Mouse (Mus musculus) E14TG2a.4 (cell line): ENCODE measurements around the gene Tbx5.

Experiments
- H3K27me3 ChIP-seq: 2 replicates; pipeline ENCODE4 v1.6.1; 2014; ENCODE audit warnings: low read length, control low read depth; ENCODE audit not compliant: insufficient read depth
- H3K36me3 ChIP-seq: 2 replicates; pipeline ENCODE4 v1.6.1; 2014; ENCODE audit warnings: low read length, control low read depth; ENCODE audit not compliant: insufficient read depth
- H3K4me1 ChIP-seq: replicated peaks from 2 replicates; pipeline ENCODE4 v1.6.1; 2014; ENCODE audit warnings: low read depth, low read length, control low read depth
- H3K4me3 ChIP-seq: replicated peaks from 2 replicates; pipeline ENCODE4 v1.5.1; 2014; ENCODE audit warnings: mild to moderate bottlenecking, low read length
- H3K9me3 ChIP-seq: 2 replicates; pipeline ENCODE4 v1.6.1; 2014; ENCODE audit warnings: low read length, control low read depth
- CTCF ChIP-seq: conservative IDR thresholded peaks from 2 replicates; pipeline ENCODE4 v1.5.1; 2014; ENCODE audit warnings: low read length
- NANOG ChIP-seq: IDR thresholded peaks from 2 replicates; pipeline ENCODE4 v1.6.1; 2014; ENCODE audit warnings: borderline replicate concordance, low read length, mixed read lengths
- POU5F1 ChIP-seq: IDR thresholded peaks from 2 replicates; pipeline ENCODE4 v1.6.1; 2014; ENCODE audit warnings: low read length, borderline replicate concordance

Tbx5 gene

DNA sequence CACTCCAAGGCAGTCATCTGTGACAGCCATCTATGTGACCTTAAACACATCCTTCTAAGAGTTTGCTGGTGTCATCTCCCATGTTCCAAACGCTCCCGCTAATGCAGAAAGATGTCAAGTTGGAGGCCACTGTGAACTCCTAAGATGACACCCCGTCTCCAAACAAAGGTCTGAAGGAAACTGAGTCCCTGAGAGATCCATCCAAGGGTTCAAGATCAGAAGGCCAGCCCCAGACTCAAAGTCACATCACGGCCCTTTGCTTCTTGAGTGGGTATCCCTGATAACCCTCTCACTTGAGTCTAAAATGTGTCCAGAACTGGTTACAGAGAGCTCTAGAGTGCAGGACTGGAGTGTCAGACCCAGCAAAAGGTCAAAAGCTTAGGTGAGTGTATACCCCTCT lies 34.2 kb upstream of the Tbx5 start:
- Histone ChIP-seq H3K27me3 (peaks cover 99% of the 10 kb centered on the region), H3K9me3 (no peaks in the 10 kb centered on the region), H3K4me1 (peaks cover 36% of the 10 kb centered on the region), H3K4me3 (no peak overlapping the region), H3K36me3 (no peaks in the 10 kb centered on the region)
- TF ChIP-seq NANOG (no peak), CTCF (no peak), POU5F1 (no peak)

DNA sequence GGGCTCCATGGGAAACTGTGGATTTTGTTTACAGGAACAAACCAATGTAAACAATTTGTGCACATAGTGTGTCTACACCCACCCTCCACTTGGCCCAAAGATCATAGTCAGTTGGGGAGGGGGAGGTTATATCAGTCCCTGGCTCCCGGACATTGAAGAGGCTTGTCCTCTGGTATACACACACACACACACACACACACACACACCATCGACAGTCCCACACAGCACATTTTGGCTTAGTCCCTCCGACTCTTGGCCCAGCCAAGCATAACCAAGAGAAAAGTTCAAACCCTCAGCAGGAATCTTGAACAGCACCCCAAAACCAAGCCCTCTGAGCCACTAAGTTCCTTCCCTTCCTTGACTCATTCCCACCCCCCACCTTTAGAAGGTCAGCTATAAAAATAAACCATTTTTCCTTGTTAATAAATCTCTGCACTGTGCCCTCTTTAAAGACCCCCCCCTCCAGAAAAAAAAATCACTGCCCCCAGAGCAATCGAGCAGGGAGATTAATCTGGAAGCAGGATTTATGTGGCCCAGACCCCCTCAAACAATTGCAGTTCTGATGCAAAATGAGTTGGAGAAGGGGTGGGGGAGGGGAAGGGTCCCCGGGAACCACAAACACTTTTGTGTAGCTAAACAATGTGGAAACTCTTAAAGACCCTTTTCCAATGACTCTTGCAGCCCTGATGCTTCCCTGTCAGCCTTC lies 33.6 kb upstream of the Tbx5 start:
- Histone ChIP-seq H3K4me3 (no peak overlapping the region), H3K27me3 (peaks cover 99% of the 10 kb centered on the region), H3K36me3 (no peaks in the 10 kb centered on the region), H3K9me3 (no peaks in the 10 kb centered on the region), H3K4me1 (peaks cover 42% of the 10 kb centered on the region)
- TF ChIP-seq NANOG (no peak), POU5F1 (no peak), CTCF (no peak)

DNA sequence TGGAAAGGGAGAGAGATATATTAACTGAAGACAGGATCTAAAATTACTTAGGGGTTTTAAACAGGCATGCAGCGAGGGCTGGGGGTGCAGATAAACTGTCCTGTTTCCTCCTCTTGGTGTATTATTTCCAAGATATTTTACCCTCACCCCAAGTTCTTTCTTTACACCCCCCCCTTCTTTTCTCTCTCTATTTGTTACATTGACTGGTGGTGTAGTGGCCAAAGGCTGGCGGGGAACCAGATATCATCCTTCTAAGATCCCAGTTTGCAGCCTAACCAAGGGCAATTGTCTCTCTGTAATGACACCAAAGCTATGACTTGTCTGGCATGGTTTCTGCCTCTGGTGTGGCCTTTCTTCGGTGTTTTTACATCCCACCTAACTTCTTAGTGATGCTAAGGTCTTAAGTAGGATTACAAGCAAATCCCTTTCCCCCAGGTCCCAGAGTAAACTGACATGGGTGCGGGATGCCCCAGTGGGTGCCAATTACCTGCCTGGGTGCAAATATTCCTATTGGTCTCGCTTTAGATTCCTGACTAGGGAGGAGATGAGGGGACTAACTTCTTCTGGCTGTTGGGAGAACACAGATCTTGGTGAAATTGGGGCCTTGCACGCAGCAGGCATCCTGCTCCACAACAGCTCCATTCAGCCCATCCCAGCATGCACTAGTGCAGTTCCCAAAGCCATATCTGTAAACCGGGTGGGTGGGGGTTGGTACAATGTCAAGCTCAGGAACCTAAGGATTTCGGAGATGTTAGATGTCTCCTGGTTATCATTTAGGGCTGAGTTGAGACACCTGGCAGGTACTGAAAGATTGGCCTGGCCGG lies 32.8 kb upstream of the Tbx5 start:
- H3K27me3 ChIP-seq: peaks cover 99% of the 10 kb centered on the region
- TF ChIP-seq CTCF (no peak), POU5F1 (no peak), NANOG (no peak)
- H3K36me3 ChIP-seq: no peaks in the 10 kb centered on the region
- no peaks in the 10 kb centered on the region for H3K9me3 ChIP-seq
- peaks cover 50% of the 10 kb centered on the region for H3K4me1 ChIP-seq
- H3K4me3 ChIP-seq: 0 out of 2 replicates have a peak overlapping the region, but pooled peaks have one; percentile 32

DNA sequence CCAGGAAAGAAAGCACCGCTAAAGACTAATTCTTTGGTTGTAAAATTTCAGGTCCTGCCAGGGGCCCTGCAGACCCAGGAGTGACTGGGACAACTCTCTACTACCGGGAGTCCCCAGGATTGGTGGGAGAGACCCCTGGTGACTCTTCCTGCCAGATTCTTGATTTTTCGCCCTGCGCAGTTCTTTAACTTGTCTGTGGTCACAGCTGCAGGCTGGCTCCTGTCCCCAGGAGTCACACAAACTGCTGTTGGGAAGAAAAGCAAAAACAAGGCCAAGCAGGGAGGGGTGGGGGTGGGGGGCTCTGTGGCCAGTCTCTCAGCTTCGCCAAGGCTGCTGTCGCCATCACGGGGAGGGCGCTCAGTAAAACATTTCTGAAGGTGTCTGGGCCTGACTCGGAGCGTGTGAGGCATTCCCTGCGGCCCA lies 32.2 kb upstream of the Tbx5 start:
- Histone ChIP-seq H3K36me3 (no peaks in the 10 kb centered on the region), H3K4me3 (peak overlapping the region; percentile 32; the same call in 1 of the 2 replicates), H3K9me3 (no peaks in the 10 kb centered on the region), H3K27me3 (peaks cover 99% of the 10 kb centered on the region), H3K4me1 (peaks cover 53% of the 10 kb centered on the region)
- no peak for TF ChIP-seq NANOG

DNA sequence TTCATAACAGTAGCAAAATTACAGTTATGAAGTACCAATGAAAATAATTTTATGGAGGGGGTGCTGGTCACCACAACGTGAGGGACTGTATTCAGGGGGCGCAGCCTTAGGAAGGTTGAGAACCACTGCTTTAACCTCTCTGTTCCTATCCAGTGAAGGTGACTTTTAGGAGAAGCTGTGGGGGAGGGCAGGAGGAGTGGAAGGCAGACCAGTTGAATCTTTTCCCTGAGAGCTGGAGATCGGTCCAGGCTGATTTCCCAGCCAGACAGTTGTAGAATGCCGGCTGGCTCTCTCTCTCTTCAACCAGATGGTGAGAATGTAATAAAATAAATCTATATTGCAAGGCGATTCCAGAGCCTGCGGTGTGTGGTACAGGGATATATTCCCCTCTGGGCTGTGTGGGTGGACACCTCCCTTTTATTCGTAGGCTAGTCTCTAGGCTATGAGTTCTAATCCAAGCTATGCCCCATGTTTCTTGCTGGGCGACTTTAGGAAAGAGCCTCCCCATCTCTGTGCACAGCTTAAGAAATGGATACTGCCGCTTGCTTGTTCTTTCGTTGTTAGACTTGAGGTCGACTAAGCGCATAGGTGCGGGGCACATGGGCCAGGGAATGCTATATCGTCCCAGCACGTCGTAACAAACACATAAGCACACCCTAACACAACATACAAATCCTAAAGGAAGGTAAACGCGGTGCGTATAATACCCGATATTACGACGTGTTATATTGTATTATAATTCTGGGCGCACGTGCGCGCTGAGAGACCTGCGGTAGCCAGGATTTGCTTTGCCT lies 29.7 kb upstream of the Tbx5 start:
- Histone ChIP-seq H3K4me3 (peak overlapping the region; percentile 17; the same call in 1 of the 2 replicates), H3K36me3 (no peaks in the 10 kb centered on the region), H3K9me3 (no peaks in the 10 kb centered on the region), H3K4me1 (peaks cover 46% of the 10 kb centered on the region), H3K27me3 (peaks cover 100% of the 10 kb centered on the region)
- TF ChIP-seq POU5F1 (no peak), NANOG (no peak), CTCF (no peak)

DNA sequence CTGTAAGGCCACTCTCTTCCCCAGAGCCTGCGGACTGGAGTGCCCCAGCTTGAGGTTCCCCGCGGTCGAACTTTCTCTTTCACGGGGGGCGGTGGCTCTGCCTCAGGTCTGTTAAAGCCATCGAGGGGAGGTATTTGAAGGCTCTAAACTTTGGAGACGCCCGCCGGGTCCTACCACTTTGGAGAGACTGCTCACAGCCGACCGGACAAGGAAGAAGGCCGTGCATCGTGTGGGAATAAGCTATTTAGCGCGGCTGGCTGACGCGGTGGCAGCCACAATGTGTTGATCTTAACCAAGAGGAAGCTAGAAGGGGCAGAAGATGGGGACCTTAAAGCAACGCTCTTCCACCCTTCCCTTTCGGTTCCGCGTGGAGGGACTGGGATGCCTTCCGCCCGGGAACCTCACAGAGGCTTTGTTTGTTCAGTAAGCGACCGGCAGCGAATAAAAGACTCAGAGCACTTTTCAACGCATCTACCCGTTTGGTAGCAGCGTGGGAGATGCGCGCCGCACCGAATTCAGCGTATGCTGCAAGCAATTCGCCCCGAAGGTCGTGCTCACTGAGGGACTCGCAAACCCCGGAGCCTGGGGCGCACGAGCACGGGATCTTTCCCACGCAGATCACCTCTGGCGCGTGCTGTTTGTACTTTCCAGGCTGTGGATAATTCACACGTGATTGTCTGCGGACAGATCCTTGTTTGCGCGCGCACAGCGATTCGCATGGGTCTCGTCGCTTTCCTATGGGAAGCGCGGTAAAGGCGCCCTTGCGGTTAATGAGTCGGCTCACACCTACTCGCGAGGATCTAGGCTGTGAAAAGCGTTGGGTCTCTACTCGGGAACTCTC lies 28.8 kb upstream of the Tbx5 start:
- no peaks in the 10 kb centered on the region for H3K9me3 ChIP-seq
- peaks cover 100% of the 10 kb centered on the region for H3K27me3 ChIP-seq
- no peaks in the 10 kb centered on the region for H3K36me3 ChIP-seq
- H3K4me1 ChIP-seq: peaks cover 47% of the 10 kb centered on the region
- peak overlapping the region; percentile 17; the same call in 1 of the 2 replicates for H3K4me3 ChIP-seq
- no peak for TF ChIP-seq NANOG
- TF ChIP-seq POU5F1: no peak
- TF ChIP-seq CTCF: no peak

DNA sequence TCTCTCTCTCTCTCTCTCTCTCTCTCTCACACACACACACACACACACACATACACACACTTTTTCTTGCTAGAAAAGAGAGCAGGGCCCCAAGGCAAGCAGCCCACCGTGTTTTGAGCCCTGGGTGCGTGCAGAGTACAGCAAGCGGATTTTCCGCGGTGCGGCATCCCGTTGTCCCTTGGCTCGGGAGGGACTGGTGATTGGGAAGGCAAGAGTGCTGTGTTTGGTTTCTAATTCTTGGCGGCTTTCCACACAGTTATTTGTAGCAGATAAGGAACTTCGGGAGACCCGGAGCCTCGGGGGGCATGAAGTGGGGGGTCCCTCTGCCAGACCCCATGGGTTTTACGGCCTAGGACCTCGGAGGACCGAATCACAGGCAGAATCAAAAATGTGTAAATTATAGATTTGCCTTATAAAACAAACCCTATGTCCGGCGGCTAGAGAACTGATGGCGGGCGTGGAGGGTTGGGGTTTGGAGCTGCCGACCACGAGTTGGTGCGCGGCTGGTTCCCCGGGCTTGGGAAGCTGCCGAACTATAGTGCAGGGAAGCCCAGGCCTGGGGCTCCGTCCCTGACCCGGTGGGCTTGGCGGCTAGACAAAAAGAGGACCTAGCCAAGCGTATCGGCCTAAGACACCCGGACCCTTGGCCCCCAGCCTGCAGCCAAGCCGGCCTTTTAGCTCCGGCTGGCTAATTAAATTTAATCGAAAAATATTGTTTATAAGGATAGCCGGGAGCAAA lies 28.0 kb upstream of the Tbx5 start:
- Histone ChIP-seq H3K36me3 (no peaks in the 10 kb centered on the region), H3K27me3 (peaks cover 100% of the 10 kb centered on the region), H3K9me3 (peaks cover 4% of the 10 kb centered on the region; the same call in 1 of the 2 replicates), H3K4me1 (peaks cover 39% of the 10 kb centered on the region), H3K4me3 (0 out of 2 replicates have a peak overlapping the region, but pooled peaks have one; percentile 10)
- TF ChIP-seq POU5F1: no peak
- TF ChIP-seq NANOG: no peak
- no peak for TF ChIP-seq CTCF
